Mouse (Mus musculus) heart, postnatal 0 days (tissue): ENCODE measurements at regions not wholly inside any gene's neighbourhood (a gene's known extent, or its start where the extent isn't known, plus 50 kb on each side); places are given as distances from the start of the nearest gene placed in this dataset.

Experiments used
- ATAC-seq: fragments of 200-750 bp; cut with Nextera tagmentation; 2 replicates; pipeline ENCODE4 v1.8.0; 2017; ENCODE audit warnings: low read depth, moderate number of reproducible peaks, moderate library complexity; ENCODE audit not compliant: insufficient read depth
- DNase-seq: peaks from one replicate; pipeline ENCODE4 v3.0.0-alpha.2; 2016; ENCODE audit warnings: low spot score
- H3K27ac ChIP-seq: fragments of 300-500 bp; sonication (generic); 2 replicates; pipeline ENCODE4 v1.5.1; 2014; ENCODE audit warnings: low read depth, mild to moderate bottlenecking
- H3K27me3 ChIP-seq: fragments of 300-500 bp; sonication (generic); 2 replicates; pipeline ENCODE4 v1.6.1; 2014; ENCODE audit warnings: low read length, mixed read lengths; ENCODE audit not compliant: control insufficient read depth, insufficient read depth
- H3K36me3 ChIP-seq: fragments of 300-500 bp; sonication (generic); replicated peaks from 2 replicates; pipeline ENCODE4 v1.6.1; 2014; ENCODE audit warnings: low read length, mixed read lengths; ENCODE audit not compliant: control insufficient read depth, insufficient read depth
- H3K4me1 ChIP-seq: fragments of 300-500 bp; sonication (generic); 2 replicates; pipeline ENCODE4 v1.6.1; 2014; ENCODE audit warnings: antibody characterized with exemption; ENCODE audit not compliant: control insufficient read depth, insufficient read depth
- H3K4me2 ChIP-seq: fragments of 300-500 bp; sonication (generic); 2 replicates; pipeline ENCODE4 v1.6.1; 2014; ENCODE audit warnings: low read depth, mild to moderate bottlenecking, low read length, moderate library complexity
- H3K4me3 ChIP-seq: fragments of 300-500 bp; sonication (generic); 2 replicates; pipeline ENCODE4 v1.5.1; 2014; ENCODE audit warnings: low read depth, low read length
- H3K9ac ChIP-seq: fragments of 300-500 bp; sonication (generic); replicated peaks from 2 replicates; pipeline ENCODE4 v1.6.1; 2014; ENCODE audit warnings: low read depth, low read length, mixed read lengths
- H3K9me3 ChIP-seq: fragments of 300-500 bp; sonication (generic); replicated peaks from 2 replicates; pipeline ENCODE4 v1.6.1; 2016; ENCODE audit warnings: low read length; ENCODE audit not compliant: control insufficient read depth
- CTCF ChIP-seq: IDR thresholded peaks from 2 replicates; pipeline ENCODE4 v1.5.1; 2016; ENCODE audit warnings: antibody characterized with exemption, control low read depth, low read depth
- EP300 ChIP-seq: IDR thresholded peaks from 2 replicates; pipeline ENCODE4 v1.6.1; 2016; ENCODE audit warnings: antibody characterized with exemption, low read depth
- WGBS: fragments of 180-500 bp; shearing (Covaris S2); extraction: QIAGEN DNeasy Blood & Tissue Kit; methylation state at CpG from one replicate; pipeline ENCODE4 v1.1.7; 2014; 5-methylcytosine and 5-hydroxymethylcytosine counted together

DNA sequence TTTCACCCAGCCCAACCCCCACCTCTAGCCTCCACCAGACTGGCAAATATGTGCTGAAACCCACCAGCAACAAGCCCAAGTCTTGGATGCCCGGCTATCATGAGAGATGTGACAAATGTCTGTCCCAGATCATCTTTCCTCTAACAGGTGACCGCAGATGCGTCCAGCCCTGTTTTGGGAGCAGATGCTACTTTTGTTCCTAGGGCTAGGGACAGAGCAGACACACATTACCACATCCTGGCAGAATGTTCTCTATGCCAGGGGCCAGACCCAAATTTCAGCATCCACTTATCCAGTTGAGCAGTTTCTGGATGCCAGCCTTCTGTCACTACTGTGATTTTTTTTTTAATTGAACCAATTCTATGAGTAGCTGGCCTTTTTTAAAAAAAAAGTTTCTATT lies 316.7 kb downstream of the Adra2a start:
- Histone ChIP-seq H3K4me2 (no peak overlapping the region), H3K27me3 (no peaks in the 10 kb centered on the region), H3K27ac (no peak overlapping the region), H3K9me3 (no peaks in the 10 kb centered on the region), H3K36me3 (no peaks in the 10 kb centered on the region), H3K4me3 (no peak overlapping the region), H3K9ac (no peak overlapping the region), H3K4me1 (no peaks in the 10 kb centered on the region)
- TF ChIP-seq EP300 (no peak), CTCF (no peak)
- whole genome bisulfite sequencing: 90% methylated on average over 3 of the region's 3 CpGs
- DNase-seq (no peak), ATAC-seq (no peak)

- H3K27me3 ChIP-seq: no peaks in the 10 kb centered on the region
- no peaks in the 10 kb centered on the region for H3K4me1 ChIP-seq
- no peak for DNase-seq
- H3K9ac ChIP-seq: no peak overlapping the region
- H3K4me3 ChIP-seq: no peak overlapping the region
- no peak overlapping the region for H3K4me2 ChIP-seq
- H3K9me3 ChIP-seq: no peaks in the 10 kb centered on the region
- no peaks in the 10 kb centered on the region for H3K36me3 ChIP-seq
- H3K27ac ChIP-seq: no peak overlapping the region
- no peak for TF ChIP-seq EP300
- no peak for TF ChIP-seq CTCF
- no peak for ATAC-seq
These were observed 341.1 kb downstream of the Adra2a start for GRCm38 (mm10) chr19:54385101-54385500.

DNA sequence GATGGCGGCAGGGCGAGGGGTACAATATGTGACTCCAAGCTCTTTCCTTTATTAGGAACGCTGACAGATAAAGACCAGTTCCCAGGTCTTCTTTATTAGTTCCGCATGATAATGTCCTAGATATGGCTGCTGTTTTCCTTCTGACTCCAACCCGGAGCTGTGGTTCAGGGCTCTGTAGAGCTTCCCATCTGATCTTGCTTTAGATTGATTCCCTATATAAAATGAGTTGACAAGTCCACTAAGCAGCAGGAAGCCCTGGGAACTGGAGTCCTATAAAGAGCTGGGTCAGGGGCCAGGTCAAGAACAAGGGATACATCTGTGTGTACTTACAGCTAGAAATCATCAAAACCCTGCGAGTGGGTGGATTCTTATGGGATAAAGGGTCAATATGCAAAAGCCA lies 347.5 kb downstream of the Adra2a start:
- H3K9ac ChIP-seq: no peak overlapping the region
- H3K36me3 ChIP-seq: no peaks in the 10 kb centered on the region
- no peaks in the 10 kb centered on the region for H3K9me3 ChIP-seq
- no peak for DNase-seq
- WGBS: 65% methylated on average over 6 of the region's 6 CpGs
- TF ChIP-seq EP300 (no peak), CTCF (no peak)
- no peaks in the 10 kb centered on the region for H3K4me1 ChIP-seq
- H3K4me2 ChIP-seq: no peak overlapping the region
- no peak overlapping the region for H3K4me3 ChIP-seq
- H3K27ac ChIP-seq: no peak overlapping the region
- no peak for ATAC-seq
- no peaks in the 10 kb centered on the region for H3K27me3 ChIP-seq

DNA sequence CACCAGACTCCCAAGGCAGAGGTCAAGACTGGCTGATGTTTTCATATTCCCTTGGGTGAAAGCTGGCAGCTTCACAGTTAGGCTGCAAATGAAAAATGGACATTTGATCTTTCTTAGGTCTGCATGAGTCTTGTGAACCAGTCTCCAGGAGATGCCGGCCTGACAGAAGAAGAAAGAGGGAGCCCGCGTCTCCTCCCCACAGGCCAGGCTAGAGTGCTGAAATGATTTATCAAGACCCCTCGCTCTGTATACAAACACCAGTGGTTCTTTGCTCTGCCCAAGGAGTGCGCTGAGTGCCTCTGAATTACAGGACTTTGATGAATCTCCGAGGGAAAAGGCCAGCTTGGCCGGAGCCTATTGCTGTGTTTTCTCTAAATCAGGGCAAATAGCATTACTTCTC lies 355.7 kb downstream of the Adra2a start:
- Histone ChIP-seq H3K4me1 (no peaks in the 10 kb centered on the region), H3K9me3 (no peaks in the 10 kb centered on the region), H3K9ac (no peak overlapping the region), H3K27me3 (no peaks in the 10 kb centered on the region), H3K27ac (no peak overlapping the region), H3K36me3 (no peaks in the 10 kb centered on the region), H3K4me2 (no peak overlapping the region), H3K4me3 (no peak overlapping the region)
- TF ChIP-seq EP300 (no peak), CTCF (no peak)
- DNase-seq (no peak), ATAC-seq (no peak)
- WGBS: 52% methylated on average over 7 of the region's 7 CpGs

- Histone ChIP-seq H3K36me3 (no peaks in the 10 kb centered on the region), H3K27me3 (no peaks in the 10 kb centered on the region), H3K4me2 (no peak overlapping the region), H3K4me3 (no peak overlapping the region), H3K4me1 (no peaks in the 10 kb centered on the region), H3K9me3 (no peaks in the 10 kb centered on the region), H3K9ac (no peak overlapping the region), H3K27ac (no peak overlapping the region)
- DNase-seq (no peak), ATAC-seq (no peak)
- 76% methylated on average over 4 of the region's 4 CpGs for WGBS
- TF ChIP-seq EP300 (no peak), CTCF (no peak)
These were observed 364.0 kb downstream of the Adra2a start for GRCm38 (mm10) chr19:54407904-54408303.

GRCm38 (mm10) chr19:54429062-54429461 lies 385.1 kb downstream of the Adra2a start:
- Histone ChIP-seq H3K9me3 (peaks cover 7% of the 10 kb centered on the region; the same call in 1 of the 2 replicates), H3K27ac (no peak overlapping the region), H3K27me3 (no peaks in the 10 kb centered on the region), H3K4me3 (no peak overlapping the region), H3K36me3 (no peaks in the 10 kb centered on the region), H3K4me1 (no peaks in the 10 kb centered on the region), H3K9ac (no peak overlapping the region), H3K4me2 (no peak overlapping the region)
- TF ChIP-seq CTCF (no peak), EP300 (no peak)
- ATAC-seq (no peak), DNase-seq (no peak)
- WGBS: 57% methylated on average over 2 of the region's 2 CpGs
